Comparison of ENCODE assay signal across 23 mouse cellular contexts in genomic region chr4:26016071-26016470, GRCm38 (mm10).
DNase-seq lines count a peak whose midpoint lies in the region; ATAC-seq and TF ChIP-seq lines count a peak whose summit lies in the region.
"Had no signal": no experiment of that assay in that cellular context is flagged by ENCODE, and none has a peak within 500 bp of the region (broad histone marks: within the 10 kb centered on the region; RNA-seq: fewer than 3 reads in every experiment).

No protein-coding gene starts in this region.

- no peaks in the 10 kb centered on the region for H3K9me3 ChIP-seq in liver, embryonic 11.5 days (ENCODE audit: control insufficient read depth, low read length)
- H3K9me3 ChIP-seq: forebrain, embryonic 13.5 days; heart, embryonic 12.5 days; hindbrain, embryonic 13.5 days; liver, embryonic 13.5 days; lung, embryonic 15.5 days; midbrain, embryonic 10.5 days; neural tube, embryonic 13.5 days had no signal

- no peaks in the 10 kb centered on the region for H3K27me3 ChIP-seq in liver, adult 2 months (ENCODE audit: control insufficient read depth, insufficient read depth, low read length)
- H3K27me3 ChIP-seq in liver, embryonic 11.5 days (replicated peaks; ENCODE audit: control insufficient read depth, insufficient read depth, low read length), result no peaks in the 10 kb centered on the region
- H3K27me3 ChIP-seq: forebrain, embryonic 13.5 days; heart, embryonic 12.5 days; hindbrain, embryonic 13.5 days; liver, embryonic 13.5 days; lung, embryonic 15.5 days; neural tube, embryonic 13.5 days had no signal

- no peak for ATAC-seq in liver, embryonic 11.5 days (replicated peaks; ENCODE audit: low FRiP score)
- ATAC-seq: activated CD4-positive, CD25-positive, alpha-beta regulatory T cell, adult 4 months; forebrain, embryonic 13.5 days had no signal

- H3K4me3 ChIP-seq in liver, adult 2 months (ENCODE audit: insufficient read depth, low read depth, low read length), result no peak overlapping the region
- no peak overlapping the region for H3K4me3 ChIP-seq in liver, embryonic 11.5 days (ENCODE audit: low read depth, low read length)
- H3K4me3 ChIP-seq: erythroblast, embryonic 14.5 days; forebrain, embryonic 13.5 days; heart, embryonic 12.5 days; hindbrain, embryonic 13.5 days; liver, embryonic 13.5 days; lung, embryonic 15.5 days; midbrain, embryonic 10.5 days; neural tube, embryonic 13.5 days had no signal

- 35% methylated on average over 5 of the region's 5 CpGs for WGBS in liver, adult 2 months
- 31% methylated on average over 5 of the region's 5 CpGs for WGBS in liver, embryonic 11.5 days

- no peak for TF ChIP-seq POLR2A in liver, adult 2 months (IDR thresholded peaks at IDR 0.05; ENCODE audit: extremely low read depth, insufficient read depth, low read length)

- 0 out of 2 replicates have a peak, but pooled peaks have one; percentile 1 for TF ChIP-seq CTCF in liver, adult 2 months (IDR thresholded peaks at IDR 0.05; ENCODE audit: low read depth, low read length)

- DNase-seq in adrenal gland, adult (ENCODE audit: inconsistent age in 2 of 2, low spot score in 1 of 2), result peak; percentile 42 to 80
- no peak for DNase-seq in adrenal gland, postnatal 4 days (ENCODE audit: low spot score in 2 of 2)
- peak; percentile 12 for DNase-seq in liver, adult 2 months (ENCODE audit: extremely low read depth, low read depth, low spot score)
- no peak for DNase-seq in liver, embryonic 11.5 days (ENCODE audit: low spot score)
- peak; percentile 52 for DNase-seq in ZHBTc4 (ENCODE audit: low read depth, low spot score)
- DNase-seq in embryo, embryonic 10.5 days (ENCODE audit: low spot score), result peak; percentile 13
- DNase-seq in heart, postnatal 36 days, result no peak
- DNase-seq in c-Kit-positive CD71-positive TER-119-positive erythroid progenitor cells, embryonic 14.5 days (ENCODE audit: low spot score), result no peak
- DNase-seq: cerebellum, adult 11 months; cerebellum, postnatal 14 days; gastrocnemius, postnatal 10 days; heart, adult 11 months; heart, postnatal 14 days; liver, embryonic 13.5 days; lung, postnatal 4 days had no signal

- H3K27ac ChIP-seq in liver, adult 2 months (replicated peaks; ENCODE audit: insufficient read depth, low read depth, low read length), result no peak overlapping the region
- H3K27ac ChIP-seq in liver, embryonic 11.5 days (ENCODE audit: low read depth, low read length), result no peak overlapping the region
- H3K27ac ChIP-seq: forebrain, embryonic 13.5 days; hindbrain, embryonic 13.5 days; liver, embryonic 13.5 days; lung, embryonic 15.5 days; midbrain, embryonic 10.5 days; neural tube, embryonic 13.5 days had no signal

- H3K36me3 ChIP-seq in liver, adult 2 months (ENCODE audit: control insufficient read depth, insufficient read depth, low read length), result no peaks in the 10 kb centered on the region
- no peaks in the 10 kb centered on the region for H3K36me3 ChIP-seq in liver, embryonic 11.5 days (ENCODE audit: control insufficient read depth, insufficient read depth, low read length)
- H3K36me3 ChIP-seq: heart, embryonic 12.5 days; hindbrain, embryonic 13.5 days; liver, embryonic 13.5 days; lung, embryonic 15.5 days; midbrain, embryonic 10.5 days; neural tube, embryonic 13.5 days had no signal

- H3K4me1 ChIP-seq in liver, adult 2 months (ENCODE audit: control insufficient read depth, insufficient read depth, low read length), result no peaks in the 10 kb centered on the region
- H3K4me1 ChIP-seq in liver, embryonic 11.5 days (replicated peaks; ENCODE audit: control insufficient read depth, insufficient read depth, low read length), result no peaks in the 10 kb centered on the region
- H3K4me1 ChIP-seq: forebrain, embryonic 13.5 days; heart, embryonic 12.5 days; hindbrain, embryonic 13.5 days; liver, embryonic 13.5 days; lung, embryonic 15.5 days; midbrain, embryonic 10.5 days; neural tube, embryonic 13.5 days had no signal

- no peak overlapping the region for H3K9ac ChIP-seq in liver, adult 2 months (ENCODE audit: low read depth, low read length)
- H3K9ac ChIP-seq in liver, embryonic 11.5 days (ENCODE audit: low read depth, low read length), result no peak overlapping the region
- H3K9ac ChIP-seq: forebrain, embryonic 13.5 days; heart, embryonic 12.5 days; hindbrain, embryonic 13.5 days; liver, embryonic 13.5 days; lung, embryonic 15.5 days; neural tube, embryonic 13.5 days had no signal

- no peak overlapping the region for H3K4me2 ChIP-seq in liver, embryonic 11.5 days
- H3K4me2 ChIP-seq: forebrain, embryonic 13.5 days; heart, embryonic 12.5 days; hindbrain, embryonic 13.5 days; liver, embryonic 13.5 days; lung, embryonic 15.5 days; neural tube, embryonic 13.5 days had no signal

- intact Hi-C loops in heart, postnatal 36 days (cut with DNase I), result no loop called here

- H3K79me2 ChIP-seq in liver, adult 2 months (ENCODE audit: control insufficient read depth, insufficient read depth, low read length), result no peaks in the 10 kb centered on the region

Comparison
In these comparisons a context has a peak if more than half of its experiments do, and no peak if none do; other contexts are left out.
1. DNase-seq: peak in adrenal gland, adult (2 of 2), liver, adult 2 months (single experiment), ZHBTc4 (single experiment) and embryo, embryonic 10.5 days (single experiment); none in adrenal gland, postnatal 4 days (0 of 2), liver, embryonic 11.5 days (single experiment), heart, postnatal 36 days (0 of 2) and c-Kit-positive CD71-positive TER-119-positive erythroid progenitor cells, embryonic 14.5 days (single experiment).